Mouse (Mus musculus) myocyte (in vitro differentiated cells): Measurements from ENCODE around the gene Ctnnbl1. TPM values are rescaled to one million over a fixed set of nuclear protein-coding genes. Genes with fewer than 3 reads are reported as not detected.

Experiments
- H3K27me3 ChIP-seq: one replicate; pipeline ENCODE4 v1.6.1; 2011; ENCODE audit not compliant: control insufficient read depth, insufficient read depth, insufficient read length
- H3K36me3 ChIP-seq: one replicate; pipeline ENCODE4 v1.6.1; 2011; ENCODE audit not compliant: control insufficient read depth, insufficient read depth
- H3K4me2 ChIP-seq: one replicate; pipeline ENCODE4 v1.6.1; 2011; ENCODE audit warnings: low read depth, control low read depth
- H3K4me3 ChIP-seq: one replicate; pipeline ENCODE4 v1.5.1; 2011; ENCODE audit warnings: mild to moderate bottlenecking, control low read depth, moderate library complexity
- H3K79me2 ChIP-seq: one replicate; pipeline ENCODE4 v1.6.1; 2011; ENCODE audit not compliant: control insufficient read depth, insufficient read depth
- H3ac ChIP-seq: one replicate; pipeline ENCODE4 v1.6.1; 2011; ENCODE audit not compliant: control insufficient read depth, insufficient read length
- CEBPB ChIP-seq: IDR thresholded peaks from 2 replicates; pipeline ENCODE4 v1.6.1; 2011; ENCODE audit warnings: mild to moderate bottlenecking, moderate library complexity; ENCODE audit not compliant: poor library complexity, insufficient read depth, severe bottlenecking
- E2F4 ChIP-seq: IDR thresholded peaks from one replicate; pipeline ENCODE4 v1.6.1; 2011; ENCODE audit warnings: mild to moderate bottlenecking, control low read depth, moderate library complexity; ENCODE audit not compliant: insufficient read depth
- MAX ChIP-seq: IDR thresholded peaks from one replicate; pipeline ENCODE4 v1.6.1; 2011; ENCODE audit warnings: low read depth, mild to moderate bottlenecking, control low read depth
- MYOD1 ChIP-seq, 3 experiments: IDR thresholded peaks; one replicate each; pipeline ENCODE4 v1.6.1; 2011; ENCODE audit warnings: control low read depth in 2 of 3, low read depth in 2 of 3, mild to moderate bottlenecking in 2 of 3, moderate library complexity in 1 of 3; ENCODE audit not compliant: insufficient read length in 2 of 3, control insufficient read depth in 1 of 3
- MYOG ChIP-seq, 3 experiments: IDR thresholded peaks; one replicate each; pipeline ENCODE4 v1.6.1; 2011; ENCODE audit warnings: control low read depth in 2 of 3, low read depth in 2 of 3, mild to moderate bottlenecking in 2 of 3; ENCODE audit not compliant: insufficient read length in 2 of 3, control insufficient read depth in 1 of 3, insufficient read depth in 1 of 3
- POLR2A ChIP-seq: IDR thresholded peaks from one replicate; pipeline ENCODE4 v1.6.1; 2011; ENCODE audit warnings: low read depth, mild to moderate bottlenecking, control low read depth, moderate library complexity; ENCODE audit not compliant: insufficient read length
- POLR2AphosphoS2 ChIP-seq: IDR thresholded peaks from one replicate; pipeline ENCODE4 v1.6.1; 2011; ENCODE audit warnings: low read depth, control low read depth; ENCODE audit not compliant: insufficient read length
- REST ChIP-seq: IDR thresholded peaks from one replicate; pipeline ENCODE4 v1.6.1; 2011; ENCODE audit warnings: mild to moderate bottlenecking, control low read depth, moderate library complexity; ENCODE audit not compliant: insufficient read depth, insufficient read length
- SRF ChIP-seq: IDR thresholded peaks from one replicate; pipeline ENCODE4 v1.6.1; 2011; ENCODE audit warnings: low read depth; ENCODE audit not compliant: control insufficient read depth, insufficient read length
- TCF12 ChIP-seq: IDR thresholded peaks from one replicate; pipeline ENCODE4 v1.6.1; 2011; ENCODE audit warnings: mild to moderate bottlenecking, control low read depth; ENCODE audit not compliant: poor library complexity, insufficient read depth, severe bottlenecking
- TCF3 ChIP-seq: IDR thresholded peaks from one replicate; pipeline ENCODE4 v1.6.1; 2011; ENCODE audit warnings: low read depth, control low read depth; ENCODE audit not compliant: insufficient read length
- USF1 ChIP-seq: IDR thresholded peaks from one replicate; pipeline ENCODE4 v1.6.1; 2011; ENCODE audit warnings: low read depth, mild to moderate bottlenecking, control low read depth, moderate library complexity
- polyA plus RNA-seq: library from polyadenylated mRNA; unstranded; fragments of >200 nt; fragmentation: generic; extraction: Trizol; gene quantifications from one replicate; pipeline ENCODE4 v1.2.1, GENCODE M21; 2012; ENCODE audit warnings: missing spikeins

Ctnnbl1 gene
- polyA plus RNA-seq, 1 experiment = 35.0 TPM

DNA sequence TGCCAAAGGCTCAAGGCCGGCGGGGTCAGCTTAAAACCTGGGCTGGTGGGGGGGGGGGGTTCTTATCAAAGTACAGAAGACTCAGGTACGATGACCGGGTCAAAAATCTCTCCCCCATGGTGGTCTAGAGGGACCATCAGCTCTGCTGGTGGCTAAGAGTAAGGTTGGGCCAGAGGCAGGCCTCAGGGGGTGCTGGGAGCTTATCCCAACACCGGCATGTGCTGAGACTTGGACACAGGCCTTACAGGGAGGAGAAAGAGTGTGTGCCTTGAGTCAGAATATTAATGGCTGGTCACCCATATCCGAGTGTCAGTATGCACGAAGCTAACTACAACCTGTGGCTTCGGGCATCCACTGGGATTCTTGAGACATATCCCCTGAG is 31.4 kb upstream of the Ctnnbl1 start:
- Histone ChIP-seq H3K27me3 (peaks cover 58% of the 10 kb centered on the region), H3ac (no peak overlapping the region), H3K4me3 (no peak overlapping the region), H3K79me2 (no peaks in the 10 kb centered on the region), H3K36me3 (no peaks in the 10 kb centered on the region), H3K4me2 (no peak overlapping the region)
- TF ChIP-seq REST = no peak
- TF ChIP-seq CEBPB = no peak
- no peak for TF ChIP-seq TCF12
- no peak for TF ChIP-seq MAX
- TF ChIP-seq USF1 = no peak
- no peak for TF ChIP-seq MYOD1 (IDR thresholded peaks at IDR 0.05; ENCODE audit: control insufficient read depth in 1 of 3, insufficient read length in 2 of 3, low read depth in 2 of 3)
- TF ChIP-seq SRF = no peak
- TF ChIP-seq POLR2AphosphoS2 = no peak

DNA sequence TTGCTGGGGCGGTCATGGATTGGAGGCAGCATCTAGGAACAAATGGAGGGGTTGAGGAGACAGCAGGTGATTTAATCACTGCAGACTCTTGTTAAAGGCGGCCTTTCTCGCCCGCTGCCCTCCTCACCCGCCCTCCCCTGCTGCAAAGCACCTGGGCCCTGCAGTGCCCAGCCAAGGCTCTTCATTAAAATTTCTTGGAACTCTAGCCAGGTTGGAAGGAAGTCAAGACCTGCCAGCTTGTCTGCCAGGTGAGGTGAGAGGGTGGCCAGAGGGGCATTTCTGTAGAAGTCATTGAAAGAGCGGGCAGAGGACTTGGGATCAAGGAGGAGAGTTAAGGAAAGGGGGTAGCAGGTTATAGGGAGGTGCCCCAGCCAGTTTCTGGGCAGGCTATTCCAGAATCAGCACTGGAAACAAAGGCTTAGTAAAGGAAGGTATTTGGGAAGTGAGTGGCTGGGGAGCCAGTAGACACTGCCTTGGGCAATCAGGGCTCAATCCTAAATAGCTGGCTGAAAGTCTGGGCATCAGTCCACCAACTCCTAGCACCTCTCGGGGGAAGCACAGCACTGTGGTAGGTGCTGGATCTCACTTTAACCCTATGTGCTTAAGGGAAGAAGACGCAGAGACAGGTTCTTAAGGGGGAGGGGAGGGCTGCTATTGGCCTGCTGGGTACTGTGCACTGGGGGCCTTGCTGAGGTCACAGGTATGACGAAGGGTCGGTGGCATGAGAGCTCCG is 29.8 kb upstream of the Ctnnbl1 start:
- Histone ChIP-seq H3K36me3 (no peaks in the 10 kb centered on the region), H3ac (no peak overlapping the region), H3K79me2 (no peaks in the 10 kb centered on the region), H3K27me3 (peaks cover 58% of the 10 kb centered on the region), H3K4me3 (no peak overlapping the region), H3K4me2 (no peak overlapping the region)
- TF ChIP-seq E2F4 (no peak), CEBPB (no peak), MAX (no peak), MYOD1 (IDR thresholded peaks at IDR 0.05; ENCODE audit: control insufficient read depth in 1 of 3, insufficient read length in 2 of 3, low read depth in 2 of 3) (no peak), REST (no peak), MYOG (IDR thresholded peaks at IDR 0.05; ENCODE audit: control insufficient read depth in 1 of 3, insufficient read depth in 1 of 3, insufficient read length in 2 of 3, low read depth in 2 of 3) (no peak), TCF3 (no peak), USF1 (no peak)

DNA sequence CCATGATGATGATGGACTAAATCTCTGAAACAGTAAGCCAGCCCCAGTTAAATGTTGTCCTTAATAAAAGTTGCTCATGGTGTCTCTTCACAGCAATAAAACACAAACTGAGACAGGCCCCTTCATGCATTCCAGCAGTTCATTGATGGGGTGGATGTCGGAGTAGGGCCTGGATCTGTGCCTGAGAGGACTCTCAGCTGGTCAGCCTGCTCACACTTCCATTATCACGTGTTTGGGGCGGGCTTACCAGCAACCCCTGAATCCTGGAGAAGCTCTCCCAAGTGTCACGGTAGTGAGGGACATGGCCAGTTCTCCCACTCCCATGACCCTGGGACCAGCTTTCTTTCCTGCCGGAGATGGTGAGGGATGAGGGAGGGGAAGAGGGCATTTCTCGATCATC is 24.5 kb upstream of the Ctnnbl1 start:
- no peak overlapping the region for H3ac ChIP-seq
- no peaks in the 10 kb centered on the region for H3K79me2 ChIP-seq
- H3K4me3 ChIP-seq = no peak overlapping the region
- no peak for TF ChIP-seq MYOD1 (IDR thresholded peaks at IDR 0.05; ENCODE audit: control insufficient read depth in 1 of 3, insufficient read length in 2 of 3, low read depth in 2 of 3)
- no peak for TF ChIP-seq SRF
- no peak for TF ChIP-seq USF1
- no peak for TF ChIP-seq E2F4
- TF ChIP-seq MYOG (IDR thresholded peaks at IDR 0.05; ENCODE audit: control insufficient read depth in 1 of 3, insufficient read depth in 1 of 3, insufficient read length in 2 of 3, low read depth in 2 of 3) = no peak
- TF ChIP-seq POLR2AphosphoS2 = no peak
- TF ChIP-seq TCF12 = no peak
- no peak for TF ChIP-seq POLR2A
- no peak for TF ChIP-seq REST
- TF ChIP-seq CEBPB = no peak
- H3K4me2 ChIP-seq = no peak overlapping the region
- no peaks in the 10 kb centered on the region for H3K36me3 ChIP-seq
- H3K27me3 ChIP-seq = peaks cover 46% of the 10 kb centered on the region

DNA sequence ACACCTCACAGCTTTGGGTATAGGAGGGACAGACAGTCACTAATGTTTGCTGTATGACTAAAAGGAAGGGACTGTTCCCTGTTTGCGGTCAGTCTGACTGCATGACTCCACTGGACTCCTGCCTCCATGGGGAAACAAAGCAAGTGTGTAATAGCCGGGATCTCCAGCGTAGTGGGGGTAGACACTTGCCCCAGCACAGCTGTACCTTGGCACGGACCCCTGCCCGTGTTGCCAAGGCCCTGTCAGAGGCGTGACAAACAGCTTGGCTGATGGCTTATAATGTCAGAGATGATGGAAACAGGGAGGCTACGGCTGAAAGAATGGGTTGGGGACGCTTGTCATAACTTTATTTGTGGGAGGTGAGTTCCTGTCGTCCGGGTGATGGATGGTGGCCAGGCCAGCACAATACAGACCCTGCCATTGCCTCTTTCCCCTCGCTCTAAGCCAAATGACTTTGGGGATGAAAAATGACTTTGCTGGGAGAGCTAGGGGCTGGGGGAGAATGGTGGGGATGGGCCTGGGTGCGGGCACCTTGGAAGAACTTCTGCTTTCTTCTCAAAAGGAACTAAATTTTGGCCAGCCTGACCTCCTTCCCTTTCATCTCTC is 21.5 kb upstream of the Ctnnbl1 start:
- Histone ChIP-seq H3K4me3 (no peak overlapping the region), H3K79me2 (no peaks in the 10 kb centered on the region), H3K36me3 (no peaks in the 10 kb centered on the region), H3K27me3 (peaks cover 32% of the 10 kb centered on the region), H3ac (no peak overlapping the region), H3K4me2 (no peak overlapping the region)
- no peak for TF ChIP-seq POLR2A
- no peak for TF ChIP-seq SRF
- no peak for TF ChIP-seq MYOG (IDR thresholded peaks at IDR 0.05; ENCODE audit: control insufficient read depth in 1 of 3, insufficient read depth in 1 of 3, insufficient read length in 2 of 3, low read depth in 2 of 3)
- TF ChIP-seq REST = no peak
- no peak for TF ChIP-seq TCF12

DNA sequence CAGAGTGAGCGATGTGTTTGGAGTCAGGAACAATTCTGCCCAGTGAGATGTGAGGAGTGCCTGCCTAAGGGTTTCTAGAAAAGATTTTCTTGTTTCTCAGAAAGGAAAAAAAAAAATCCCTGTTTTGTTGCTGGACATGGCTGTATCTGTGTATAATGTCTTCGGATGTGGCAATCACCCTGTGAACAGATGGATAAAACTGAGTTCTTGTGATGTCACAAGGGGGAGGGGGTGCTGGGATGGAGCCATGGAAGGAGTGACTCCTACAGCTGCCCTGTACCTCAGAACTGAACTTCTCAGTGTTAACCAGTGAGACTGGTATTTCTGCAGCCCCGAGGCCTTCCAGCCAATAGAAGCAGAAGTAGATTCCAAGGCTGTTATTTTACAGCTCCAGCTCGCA is 18.8 kb upstream of the Ctnnbl1 start:
- Histone ChIP-seq H3K27me3 (peaks cover 43% of the 10 kb centered on the region), H3ac (no peak overlapping the region)
- TF ChIP-seq TCF12 (no peak), POLR2A (no peak)

More for the DNA sequence above, 18.8 kb upstream of the Ctnnbl1 start:
- Histone ChIP-seq H3K79me2 (no peaks in the 10 kb centered on the region), H3K36me3 (no peaks in the 10 kb centered on the region), H3K4me3 (no peak overlapping the region), H3K4me2 (no peak overlapping the region)
